Mouse (Mus musculus) erythroblast, embryonic 14.5 days (primary cell): ENCODE results near the gene Rcor1. TPM values are rescaled to one million over a fixed set of nuclear protein-coding genes. Genes with fewer than 3 reads are reported as not detected.
"Not testable (repeated sequence)": the region's sequence is repeated elsewhere in the genome, so short reads cannot be mapped to it uniquely, and the experiment has no call there.

Source experiments
- H3K27me3 ChIP-seq: 2 replicates; pipeline ENCODE4 v1.6.1; 2012; ENCODE audit warnings: inconsistent platforms; ENCODE audit not compliant: control insufficient read depth
- H3K36me3 ChIP-seq: 2 replicates; pipeline ENCODE4 v1.6.1; 2012; ENCODE audit warnings: mild to moderate bottlenecking, inconsistent platforms; ENCODE audit not compliant: control insufficient read depth
- H3K4me1 ChIP-seq: 2 replicates; pipeline ENCODE4 v1.6.1; 2012; ENCODE audit warnings: inconsistent platforms; ENCODE audit not compliant: control insufficient read depth
- H3K4me3 ChIP-seq: replicated peaks from 2 replicates; pipeline ENCODE3; 2012; ENCODE audit warnings: moderate library complexity, mild to moderate bottlenecking, inconsistent platforms
- H3K9me3 ChIP-seq: 2 replicates; pipeline ENCODE4 v1.6.1; 2012; ENCODE audit warnings: low read length, inconsistent platforms, mixed read lengths; ENCODE audit not compliant: control insufficient read depth
- GATA1 ChIP-seq: IDR thresholded peaks from 2 replicates; pipeline ENCODE4 v1.6.1; 2012; ENCODE audit warnings: low read length, inconsistent platforms, mixed read lengths
- TAL1 ChIP-seq: IDR thresholded peaks from 3 replicates; pipeline ENCODE4 v1.6.1; 2012; ENCODE audit warnings: low read length, inconsistent platforms, mixed read lengths
- polyA plus RNA-seq: library from polyadenylated mRNA; stranded (reverse); fragments of >175 nt; gene quantifications from 2 replicates; pipeline ENCODE4 v1.2.3, GENCODE M21; 2012

Rcor1 gene
- polyA plus RNA-seq, 1 experiment, result 0.44 TPM

DNA sequence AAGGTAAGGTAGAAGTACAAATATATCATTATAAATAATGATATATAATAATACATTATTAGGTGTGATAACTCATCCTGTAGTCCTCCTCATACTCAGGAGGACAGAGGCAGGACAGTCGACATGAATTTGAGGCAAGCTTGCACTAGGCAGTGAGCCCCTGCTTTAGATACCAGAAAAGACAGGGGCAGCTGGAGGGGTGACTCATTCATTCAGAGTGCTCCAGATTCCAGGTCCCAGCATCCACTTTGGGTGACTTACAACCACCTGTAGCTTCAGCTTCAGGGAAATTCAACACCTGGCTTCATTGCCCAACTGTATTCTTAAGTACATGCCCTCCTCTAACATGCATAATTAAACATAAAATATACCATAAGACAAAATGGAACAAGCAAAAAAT is 7.7 kb downstream of the Rcor1 start:
- H3K4me3 ChIP-seq, result no peak overlapping the region
- H3K9me3 ChIP-seq, result no peaks in the 10 kb centered on the region
- no peaks in the 10 kb centered on the region for H3K27me3 ChIP-seq
- no peak for TF ChIP-seq TAL1
- TF ChIP-seq GATA1, result no peak
- peaks cover 25% of the 10 kb centered on the region for H3K4me1 ChIP-seq
- H3K36me3 ChIP-seq, result peaks cover 62% of the 10 kb centered on the region

- Histone ChIP-seq H3K4me3 (no peak overlapping the region), H3K4me1 (peaks cover 23% of the 10 kb centered on the region)
These were observed 9.1 kb downstream of the Rcor1 start for GRCm38 (mm10) chr12:111048201-111048600.

DNA sequence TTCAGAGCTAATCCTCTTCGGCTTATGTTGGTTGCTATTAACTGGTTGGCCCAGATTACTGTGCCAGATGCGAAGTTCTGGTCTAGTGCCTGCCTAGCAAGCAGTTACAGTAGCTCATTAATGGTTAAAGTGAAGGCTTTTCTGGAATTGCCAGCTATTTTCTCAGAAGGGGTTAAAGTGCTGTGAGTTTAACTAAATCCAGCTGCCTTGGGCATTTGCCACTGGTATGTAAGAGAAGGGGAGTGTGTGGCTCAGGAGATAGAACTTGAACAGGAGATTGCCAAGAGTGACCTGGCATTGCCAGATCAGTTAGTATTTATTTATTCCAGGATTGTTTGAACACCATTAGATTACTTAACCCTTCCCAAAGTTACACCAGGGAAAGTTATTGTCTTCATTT is 11.1 kb downstream of the Rcor1 start:
- no peaks in the 10 kb centered on the region for H3K27me3 ChIP-seq
- H3K4me1 ChIP-seq, result peaks cover 15% of the 10 kb centered on the region
- H3K36me3 ChIP-seq, result peaks cover 52% of the 10 kb centered on the region
- H3K4me3 ChIP-seq, result no peak overlapping the region
- TF ChIP-seq TAL1 (no peak), GATA1 (no peak)
- H3K9me3 ChIP-seq, result no peaks in the 10 kb centered on the region

More at GRCm38 (mm10) chr12:111048201-111048600, 9.1 kb downstream of the Rcor1 start:
- H3K27me3 ChIP-seq, result no peaks in the 10 kb centered on the region
- H3K36me3 ChIP-seq, result peaks cover 60% of the 10 kb centered on the region
- H3K9me3 ChIP-seq, result no peaks in the 10 kb centered on the region
- TF ChIP-seq GATA1 (no peak), TAL1 (no peak)

DNA sequence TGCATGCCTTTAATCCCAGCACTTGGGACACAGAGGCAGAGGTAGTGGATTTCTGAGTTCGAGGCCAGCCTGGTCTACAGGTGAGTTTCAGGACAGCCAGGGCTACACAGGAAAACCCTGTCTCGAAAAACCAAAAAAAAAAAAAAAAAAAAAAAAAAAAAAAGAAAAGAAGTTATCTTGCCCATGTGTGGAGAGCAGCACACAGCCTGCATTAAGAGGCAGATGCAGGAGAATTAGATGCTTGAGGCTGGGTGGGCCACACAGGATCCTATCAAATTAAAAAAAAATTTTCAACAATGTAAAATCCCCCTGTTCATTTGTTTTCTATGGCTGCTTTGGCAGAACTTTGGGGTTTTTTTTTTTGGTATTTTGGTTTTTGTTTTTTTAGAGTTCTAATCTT is 24.2 kb downstream of the Rcor1 start:
- Histone ChIP-seq H3K4me3 (no peak overlapping the region), H3K36me3 (peaks cover 29% of the 10 kb centered on the region), H3K9me3 (no peaks in the 10 kb centered on the region), H3K4me1 (peaks cover 2% of the 10 kb centered on the region), H3K27me3 (no peaks in the 10 kb centered on the region)
- no peak; the same call in 2 of the 3 replicates for TF ChIP-seq TAL1
- no peak for TF ChIP-seq GATA1

GRCm38 (mm10) chr12:111064220-111064619 is 25.1 kb downstream of the Rcor1 start:
- Histone ChIP-seq H3K4me3 (no peak overlapping the region), H3K36me3 (peaks cover 25% of the 10 kb centered on the region), H3K27me3 (no peaks in the 10 kb centered on the region), H3K9me3 (no peaks in the 10 kb centered on the region), H3K4me1 (peaks cover 2% of the 10 kb centered on the region)
- TF ChIP-seq TAL1, result no peak
- TF ChIP-seq GATA1, result no peak

GRCm38 (mm10) chr12:111065330-111065729 is 26.2 kb downstream of the Rcor1 start:
- TF ChIP-seq GATA1 (no peak), TAL1 (no peak)

GRCm38 (mm10) chr12:111067816-111068215 is 28.7 kb downstream of the Rcor1 start:
- no peak overlapping the region for H3K4me3 ChIP-seq
- no peak for TF ChIP-seq GATA1
- H3K27me3 ChIP-seq, result no peaks in the 10 kb centered on the region
- no peaks in the 10 kb centered on the region for H3K9me3 ChIP-seq
- peaks cover 40% of the 10 kb centered on the region for H3K36me3 ChIP-seq
- H3K4me1 ChIP-seq, result peaks cover 2% of the 10 kb centered on the region

More at GRCm38 (mm10) chr12:111065330-111065729, 26.2 kb downstream of the Rcor1 start:
- no peaks in the 10 kb centered on the region for H3K27me3 ChIP-seq
- H3K4me1 ChIP-seq, result peaks cover 2% of the 10 kb centered on the region
- H3K36me3 ChIP-seq, result peaks cover 28% of the 10 kb centered on the region
- H3K4me3 ChIP-seq, result no peak overlapping the region
- no peaks in the 10 kb centered on the region for H3K9me3 ChIP-seq

- H3K4me1 ChIP-seq, H3K27me3 ChIP-seq, H3K4me3 ChIP-seq, H3K9me3 ChIP-seq: not testable (repeated sequence)
- peaks cover 40% of the 10 kb centered on the region for H3K36me3 ChIP-seq
These were observed 30.1 kb downstream of the Rcor1 start for GRCm38 (mm10) chr12:111069299-111069698.

- no peak overlapping the region for H3K4me3 ChIP-seq
- peaks cover 40% of the 10 kb centered on the region for H3K36me3 ChIP-seq
- TF ChIP-seq GATA1, result no peak
- no peak for TF ChIP-seq TAL1
- no peaks in the 10 kb centered on the region for H3K9me3 ChIP-seq
- no peaks in the 10 kb centered on the region; the same call in 1 of the 2 replicates for H3K4me1 ChIP-seq
- H3K27me3 ChIP-seq, result no peaks in the 10 kb centered on the region
These were observed 31.9 kb downstream of the Rcor1 start for GRCm38 (mm10) chr12:111071009-111071408.

- H3K36me3 ChIP-seq, result peaks cover 40% of the 10 kb centered on the region
These were observed 32.5 kb downstream of the Rcor1 start for GRCm38 (mm10) chr12:111071477-111072152.

More at GRCm38 (mm10) chr12:111071477-111072152, 32.5 kb downstream of the Rcor1 start:
- Histone ChIP-seq H3K27me3 (no peaks in the 10 kb centered on the region), H3K9me3 (no peaks in the 10 kb centered on the region), H3K4me1 (peaks cover 4% of the 10 kb centered on the region; the same call in 1 of the 2 replicates), H3K4me3 (no peak overlapping the region)
- no peak for TF ChIP-seq TAL1
- TF ChIP-seq GATA1, result no peak
